Mouse (Mus musculus): ENCODE measurements at regions not wholly inside any gene's neighbourhood (a gene's known extent, or its start where the extent isn't known, plus 50 kb on each side); places are given as distances from the start of the nearest gene placed in this dataset.

GRCm38 (mm10) chr8:34284576-34284975 is 173.0 kb upstream of the Gm10131 start:
- TF ChIP-seq CTCF (IDR thresholded peaks at IDR 0.05; ENCODE audit: extremely low read depth, insufficient read length, insufficient replicate concordance, low read depth, low read length) (no peak), POLR2A (IDR thresholded peaks at IDR 0.05; ENCODE audit: low read depth, low read length) (no peak)
